Mouse (Mus musculus): Measurements from ENCODE around the gene Dhx40. TPM values are rescaled to one million over a fixed set of nuclear protein-coding genes. Genes with fewer than 3 reads are reported as not detected.
"Not testable (repeated sequence)": the region's sequence is repeated elsewhere in the genome, so short reads cannot be mapped to it uniquely, and the experiment has no call there.

Gene Dhx40
- polyA plus RNA-seq, 1 experiment from 2014 or later = 31.6 TPM

GRCm38 (mm10) chr11:86827476-86828245 lies 20.1 kb upstream of the Dhx40 start:
- Histone ChIP-seq H3K4me2 (ENCODE audit: low read length) (no peak overlapping the region), H3K27ac (replicated peaks; ENCODE audit: low read depth, low read length) (no peak overlapping the region), H3K4me3 (replicated peaks; ENCODE audit: low read depth, low read length) (no peak overlapping the region), H3K9ac (replicated peaks; ENCODE audit: low read length) (no peak overlapping the region), H3K4me1 (ENCODE audit: control insufficient read depth, insufficient read depth, low read length) (no peaks in the 10 kb centered on the region), H3K36me3 (ENCODE audit: control insufficient read depth, insufficient read depth, low read length) (no peaks in the 10 kb centered on the region), H3K9me3 (ENCODE audit: control insufficient read depth, low read length) (no peaks in the 10 kb centered on the region), H3K27me3 (ENCODE audit: control insufficient read depth, insufficient read depth, low read length) (no peaks in the 10 kb centered on the region)
- DNase-seq (no peak), ATAC-seq (ENCODE audit: low FRiP score, low TSS enrichment) (no peak)
- WGBS = 85% methylated on average over 2 of the region's 2 CpGs

GRCm38 (mm10) chr11:86824433-86824832 lies 16.9 kb upstream of the Dhx40 start:
- WGBS = 94% methylated on average over 6 of the region's 7 CpGs
- no peak overlapping the region for H3K4me3 ChIP-seq (replicated peaks; ENCODE audit: low read depth, low read length)
- no peak for ATAC-seq (ENCODE audit: low FRiP score, low TSS enrichment)
- no peaks in the 10 kb centered on the region for H3K9me3 ChIP-seq (ENCODE audit: control insufficient read depth, low read length)
- no peaks in the 10 kb centered on the region for H3K36me3 ChIP-seq (ENCODE audit: control insufficient read depth, insufficient read depth, low read length)
- DNase-seq = no peak
- no peak overlapping the region for H3K4me2 ChIP-seq (ENCODE audit: low read length)
- H3K27ac ChIP-seq (replicated peaks; ENCODE audit: low read depth, low read length) = no peak overlapping the region
- H3K27me3 ChIP-seq (ENCODE audit: control insufficient read depth, insufficient read depth, low read length) = no peaks in the 10 kb centered on the region
- H3K9ac ChIP-seq (replicated peaks; ENCODE audit: low read length) = no peak overlapping the region
- peaks cover 2% of the 10 kb centered on the region; the same call in 1 of the 2 replicates for H3K4me1 ChIP-seq (ENCODE audit: control insufficient read depth, insufficient read depth, low read length)

- no peak for DNase-seq
- Histone ChIP-seq H3K4me2 (ENCODE audit: low read length) (no peak overlapping the region), H3K4me3 (replicated peaks; ENCODE audit: low read depth, low read length) (no peak overlapping the region), H3K27me3 (ENCODE audit: control insufficient read depth, insufficient read depth, low read length) (no peaks in the 10 kb centered on the region), H3K9ac (replicated peaks; ENCODE audit: low read length) (no peak overlapping the region), H3K9me3 (ENCODE audit: control insufficient read depth, low read length) (no peaks in the 10 kb centered on the region), H3K27ac (replicated peaks; ENCODE audit: low read depth, low read length) (no peak overlapping the region), H3K4me1 (ENCODE audit: control insufficient read depth, insufficient read depth, low read length) (peaks cover 11% of the 10 kb centered on the region), H3K36me3 (ENCODE audit: control insufficient read depth, insufficient read depth, low read length) (no peaks in the 10 kb centered on the region)
- ATAC-seq (ENCODE audit: low FRiP score, low TSS enrichment) = no peak
- WGBS = 91% methylated on average over 7 of the region's 7 CpGs
These were observed 15.0 kb upstream of the Dhx40 start for GRCm38 (mm10) chr11:86822531-86822930.

GRCm38 (mm10) chr11:86819536-86819935 lies 12.0 kb upstream of the Dhx40 start:
- Histone ChIP-seq H3K4me3 (replicated peaks; ENCODE audit: low read depth, low read length) (no peak overlapping the region), H3K9ac (replicated peaks; ENCODE audit: low read length) (no peak overlapping the region), H3K4me1 (ENCODE audit: control insufficient read depth, insufficient read depth, low read length) (peaks cover 11% of the 10 kb centered on the region), H3K4me2 (ENCODE audit: low read length) (peak overlapping the region; percentile 18; the same call in 1 of the 2 replicates), H3K27ac (replicated peaks; ENCODE audit: low read depth, low read length) (peak overlapping the region; percentile 73), H3K36me3 (ENCODE audit: control insufficient read depth, insufficient read depth, low read length) (no peaks in the 10 kb centered on the region), H3K9me3 (ENCODE audit: control insufficient read depth, low read length) (no peaks in the 10 kb centered on the region), H3K27me3 (ENCODE audit: control insufficient read depth, insufficient read depth, low read length) (no peaks in the 10 kb centered on the region)
- 2% methylated on average over 8 of the region's 8 CpGs for WGBS
- DNase-seq = peak; percentile 78
- no peak; the same call in 1 of the 2 replicates for ATAC-seq (ENCODE audit: low FRiP score, low TSS enrichment)

- ATAC-seq (ENCODE audit: low FRiP score, low TSS enrichment) (no peak), DNase-seq (no peak)
- Histone ChIP-seq H3K36me3 (ENCODE audit: control insufficient read depth, insufficient read depth, low read length) (no peaks in the 10 kb centered on the region), H3K27me3 (ENCODE audit: control insufficient read depth, insufficient read depth, low read length) (no peaks in the 10 kb centered on the region), H3K4me3 (replicated peaks; ENCODE audit: low read depth, low read length) (no peak overlapping the region), H3K4me2 (ENCODE audit: low read length) (peak overlapping the region; percentile 18; the same call in 1 of the 2 replicates), H3K9me3 (ENCODE audit: control insufficient read depth, low read length) (no peaks in the 10 kb centered on the region), H3K9ac (replicated peaks; ENCODE audit: low read length) (no peak overlapping the region), H3K4me1 (ENCODE audit: control insufficient read depth, insufficient read depth, low read length) (peaks cover 11% of the 10 kb centered on the region), H3K27ac (replicated peaks; ENCODE audit: low read depth, low read length) (peak overlapping the region; percentile 73)
- 81% methylated on average over 2 of the region's 2 CpGs for WGBS
These were observed 11.4 kb upstream of the Dhx40 start for GRCm38 (mm10) chr11:86818928-86819327.

- not testable (repeated sequence) for H3K4me3 ChIP-seq (replicated peaks; ENCODE audit: low read depth, low read length); ATAC-seq (ENCODE audit: low FRiP score, low TSS enrichment); H3K27me3 ChIP-seq (ENCODE audit: control insufficient read depth, insufficient read depth, low read length); H3K4me2 ChIP-seq (ENCODE audit: low read length); H3K9me3 ChIP-seq (ENCODE audit: control insufficient read depth, low read length); H3K36me3 ChIP-seq (ENCODE audit: control insufficient read depth, insufficient read depth, low read length); DNase-seq; H3K9ac ChIP-seq (replicated peaks; ENCODE audit: low read length); H3K27ac ChIP-seq (replicated peaks; ENCODE audit: low read depth, low read length)
- peaks cover 11% of the 10 kb centered on the region for H3K4me1 ChIP-seq (ENCODE audit: control insufficient read depth, insufficient read depth, low read length)
- WGBS = 93% methylated on average over 3 of the region's 3 CpGs
These were observed 8.7 kb upstream of the Dhx40 start for GRCm38 (mm10) chr11:86816288-86816687.

GRCm38 (mm10) chr11:86814481-86814880 lies 6.9 kb upstream of the Dhx40 start:
- ATAC-seq (ENCODE audit: low FRiP score, low TSS enrichment); H3K36me3 ChIP-seq (ENCODE audit: control insufficient read depth, insufficient read depth, low read length); H3K4me3 ChIP-seq (replicated peaks; ENCODE audit: low read depth, low read length); H3K4me1 ChIP-seq (ENCODE audit: control insufficient read depth, insufficient read depth, low read length); DNase-seq; H3K9ac ChIP-seq (replicated peaks; ENCODE audit: low read length); H3K27me3 ChIP-seq (ENCODE audit: control insufficient read depth, insufficient read depth, low read length); H3K27ac ChIP-seq (replicated peaks; ENCODE audit: low read depth, low read length); H3K9me3 ChIP-seq (ENCODE audit: control insufficient read depth, low read length); H3K4me2 ChIP-seq (ENCODE audit: low read length): not testable (repeated sequence)
- WGBS = 8% methylated on average over 4 of the region's 11 CpGs

- not testable (repeated sequence) for H3K9me3 ChIP-seq (ENCODE audit: control insufficient read depth, low read length); H3K4me3 ChIP-seq (replicated peaks; ENCODE audit: low read depth, low read length); H3K27ac ChIP-seq (replicated peaks; ENCODE audit: low read depth, low read length); H3K9ac ChIP-seq (replicated peaks; ENCODE audit: low read length); ATAC-seq (ENCODE audit: low FRiP score, low TSS enrichment); H3K4me2 ChIP-seq (ENCODE audit: low read length); DNase-seq; H3K4me1 ChIP-seq (ENCODE audit: control insufficient read depth, insufficient read depth, low read length); H3K36me3 ChIP-seq (ENCODE audit: control insufficient read depth, insufficient read depth, low read length); H3K27me3 ChIP-seq (ENCODE audit: control insufficient read depth, insufficient read depth, low read length)
- whole genome bisulfite sequencing = 87% methylated on average over 5 of the region's 11 CpGs
These were observed 5.7 kb upstream of the Dhx40 start for GRCm38 (mm10) chr11:86813256-86813655.

GRCm38 (mm10) chr11:86811326-86811630 lies 3.7 kb upstream of the Dhx40 start:
- Histone ChIP-seq H3K4me2 (ENCODE audit: low read length) (no peak overlapping the region), H3K9me3 (ENCODE audit: control insufficient read depth, low read length) (no peaks in the 10 kb centered on the region), H3K4me1 (ENCODE audit: control insufficient read depth, insufficient read depth, low read length) (0 out of 2 replicates have a peak, but pooled peaks cover 6% of the 10 kb centered on the region), H3K27me3 (ENCODE audit: control insufficient read depth, insufficient read depth, low read length) (no peaks in the 10 kb centered on the region), H3K27ac (replicated peaks; ENCODE audit: low read depth, low read length) (no peak overlapping the region), H3K36me3 (ENCODE audit: control insufficient read depth, insufficient read depth, low read length) (no peaks in the 10 kb centered on the region), H3K9ac (replicated peaks; ENCODE audit: low read length) (no peak overlapping the region), H3K4me3 (replicated peaks; ENCODE audit: low read depth, low read length) (no peak overlapping the region)
- 90% methylated on average over 1 of the region's 1 CpGs for WGBS
- ATAC-seq (ENCODE audit: low FRiP score, low TSS enrichment) (no peak), DNase-seq (no peak)
